Mouse (Mus musculus): ENCODE data around the gene Rab44.
"Not testable (repeated sequence)": the region's sequence is repeated elsewhere in the genome, so short reads cannot be mapped to it uniquely, and the experiment has no call there.

Gene Rab44

DNA sequence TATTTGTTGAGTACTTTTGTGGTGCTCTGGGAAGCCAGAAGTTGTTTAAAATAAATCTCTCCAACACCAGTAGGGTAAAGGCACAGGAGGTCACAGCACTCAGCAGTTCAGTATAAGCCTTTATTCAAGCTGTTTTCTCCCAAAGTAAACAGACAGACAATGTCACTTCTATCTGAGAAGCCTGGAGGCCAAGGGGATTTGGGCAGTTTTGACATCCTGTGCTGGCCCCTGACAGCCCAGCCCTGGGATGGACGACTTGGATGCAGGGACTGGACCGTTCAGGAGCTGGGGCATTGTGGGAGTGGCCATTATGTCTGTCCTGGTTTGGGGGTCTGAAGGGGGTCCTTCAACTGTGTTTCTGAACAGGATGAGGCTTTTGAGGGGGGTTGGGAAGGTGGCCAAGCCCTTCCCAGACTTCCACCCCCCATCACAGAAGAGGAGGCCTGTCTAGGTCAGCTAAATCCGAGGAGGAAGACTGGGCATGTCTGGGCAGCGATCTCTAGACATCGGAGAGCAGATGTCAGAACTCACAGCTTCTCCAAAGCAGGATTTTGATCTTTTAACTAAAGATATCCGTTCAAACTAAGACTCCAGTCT is 22.5 kb upstream of the Rab44 start:
- no peak for DNase-seq (ENCODE audit: low spot score)

DNA sequence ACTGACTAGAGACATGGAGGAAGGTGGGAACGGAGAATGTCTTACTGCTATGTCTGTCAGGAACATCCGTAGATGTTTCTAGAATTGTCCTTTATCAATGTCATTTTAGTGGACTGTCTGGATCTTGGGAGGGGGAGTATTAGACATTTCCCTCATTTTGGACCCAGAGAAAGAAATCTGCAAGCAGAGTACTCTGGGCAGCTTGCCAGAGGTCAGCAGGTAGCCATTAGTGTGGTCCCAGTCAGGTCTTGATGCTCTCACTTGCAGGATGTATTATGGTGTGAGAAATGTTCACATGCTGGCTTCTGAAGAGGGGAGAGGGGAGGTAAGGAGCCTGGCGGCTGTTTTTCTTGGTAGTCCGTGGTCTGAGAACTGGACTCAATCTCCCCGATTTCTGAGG is 21.4 kb upstream of the Rab44 start:
- DNase-seq (ENCODE audit: low spot score): no peak

DNA sequence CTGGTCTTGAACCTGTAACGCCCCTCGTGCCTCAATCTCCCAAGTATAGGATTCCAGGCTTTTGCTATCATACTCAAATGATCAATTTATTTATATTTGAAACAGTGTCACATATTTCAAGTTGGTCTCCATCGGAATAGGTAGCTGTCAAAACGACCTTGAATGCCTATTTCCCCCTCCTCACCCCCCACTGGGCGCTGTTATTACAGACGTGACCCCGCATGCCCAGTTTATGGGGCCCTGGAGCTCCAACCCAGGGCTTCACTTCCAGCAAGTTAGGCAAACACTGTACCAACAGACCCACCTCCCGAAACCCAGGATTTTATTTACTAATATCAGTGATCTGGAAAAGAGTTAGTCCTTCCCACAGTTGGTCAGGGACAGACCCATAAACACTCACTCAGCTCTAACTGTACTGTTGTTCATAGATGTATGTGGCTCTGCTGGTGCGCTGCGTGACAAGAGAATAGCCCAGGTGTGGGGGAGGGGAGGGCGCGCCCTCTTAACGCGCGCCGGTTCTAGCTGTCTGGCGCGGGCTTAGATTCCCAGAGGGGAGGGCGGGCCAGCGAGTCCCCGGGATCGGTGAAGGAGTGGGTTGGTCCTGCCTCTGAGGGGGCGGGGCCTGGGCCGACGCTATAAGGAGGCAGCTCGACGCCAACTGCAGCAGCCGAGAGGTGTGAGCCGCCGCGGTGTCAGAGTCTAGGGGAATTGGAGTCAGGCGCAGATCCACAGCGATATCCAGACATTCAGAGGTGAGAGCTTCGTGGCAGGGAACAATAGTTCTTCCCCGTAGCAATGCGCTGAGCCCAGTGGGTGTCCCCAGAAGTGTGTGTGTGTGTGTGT is 20.6 kb upstream of the Rab44 start:
- peak; percentile 93 for DNase-seq (ENCODE audit: low spot score)

DNA sequence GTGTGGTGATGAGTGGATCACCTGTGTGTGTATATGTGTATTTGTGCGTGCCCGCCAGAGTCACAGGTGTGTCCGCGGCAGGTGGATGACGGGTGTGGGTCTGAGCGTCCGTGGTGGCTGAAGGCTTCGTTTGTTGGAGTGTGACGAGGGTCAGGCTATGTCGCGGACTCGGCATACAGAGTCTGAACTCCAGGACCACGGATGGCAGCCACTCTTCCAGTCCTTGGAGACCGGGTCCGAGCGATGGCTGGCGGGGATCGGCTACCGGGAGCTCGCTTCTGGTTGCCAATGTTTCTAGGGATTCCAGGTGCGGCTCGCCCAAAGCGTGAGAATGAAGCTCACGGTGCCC is 20.0 kb upstream of the Rab44 start:
- DNase-seq (ENCODE audit: low spot score): peak; percentile 67

DNA sequence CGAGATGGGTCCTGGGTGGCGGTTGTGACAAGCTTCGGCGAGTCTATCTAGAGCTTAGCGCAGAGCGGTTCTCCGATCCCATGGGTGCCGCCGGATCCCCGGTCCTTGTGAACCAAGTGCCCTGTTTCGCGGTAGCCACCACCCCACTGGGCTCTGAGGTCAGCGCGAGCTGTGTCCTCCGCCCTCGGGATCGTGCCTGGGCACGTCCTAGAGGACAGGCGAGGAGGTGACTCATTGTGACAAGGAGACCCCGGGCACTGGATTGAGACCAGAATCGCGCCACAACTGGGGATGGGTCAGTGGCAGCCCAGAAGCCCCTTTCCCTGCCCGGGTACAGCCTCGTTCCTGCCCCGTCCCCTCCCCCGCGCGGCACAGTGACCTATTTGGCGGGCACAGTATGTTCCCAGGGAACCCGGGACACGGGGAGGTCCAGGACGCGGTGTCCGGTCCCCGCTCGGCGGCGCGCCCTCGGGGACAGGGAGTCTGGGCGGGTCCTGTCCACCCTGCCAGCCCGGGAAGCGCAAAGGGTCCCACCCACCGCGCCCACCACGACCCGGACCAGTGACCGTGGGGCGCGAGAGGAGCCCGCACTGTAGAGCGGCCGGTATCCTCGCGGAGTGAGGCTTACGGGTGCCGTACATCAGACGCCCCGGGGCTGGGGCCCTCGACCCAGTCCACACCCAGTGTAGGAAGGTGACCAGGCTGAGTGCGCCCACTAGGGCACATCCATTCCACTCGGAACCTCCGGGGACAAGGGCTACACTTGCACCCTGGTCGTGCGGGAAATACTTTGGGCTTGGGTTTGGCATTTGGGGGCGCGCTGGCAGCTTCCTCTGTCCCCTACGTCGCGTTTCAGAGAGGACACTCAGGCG is 19.4 kb upstream of the Rab44 start:
- DNase-seq (ENCODE audit: low spot score): peak; percentile 75

DNA sequence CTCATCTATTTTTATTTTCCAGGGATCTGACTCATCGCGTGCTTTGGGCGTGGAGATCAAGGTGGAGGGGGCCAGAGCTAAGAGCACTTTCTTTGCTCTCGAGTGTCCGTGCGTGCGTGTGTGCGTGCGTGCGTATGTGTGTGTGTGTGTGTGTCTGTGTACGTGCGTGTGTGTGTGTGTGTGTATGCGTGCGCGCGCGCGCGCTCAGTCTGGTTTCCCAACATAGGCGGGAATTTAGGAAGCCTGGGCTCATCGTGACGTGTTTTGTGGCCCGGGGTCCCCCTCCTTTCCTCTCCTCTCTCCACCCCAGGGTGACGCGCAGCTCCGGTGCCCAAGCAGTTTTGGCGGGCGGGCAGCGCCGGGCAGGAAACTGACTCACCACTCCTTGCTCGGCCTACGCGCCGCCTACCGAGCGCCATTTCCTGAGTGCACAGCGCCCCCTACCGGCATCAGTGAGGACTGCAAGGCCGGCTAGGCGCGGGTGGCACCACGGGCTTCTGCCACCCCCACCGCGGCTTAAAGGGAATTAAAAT is 18.7 kb upstream of the Rab44 start:
- peak; percentile 98 for DNase-seq (ENCODE audit: low spot score)

DNA sequence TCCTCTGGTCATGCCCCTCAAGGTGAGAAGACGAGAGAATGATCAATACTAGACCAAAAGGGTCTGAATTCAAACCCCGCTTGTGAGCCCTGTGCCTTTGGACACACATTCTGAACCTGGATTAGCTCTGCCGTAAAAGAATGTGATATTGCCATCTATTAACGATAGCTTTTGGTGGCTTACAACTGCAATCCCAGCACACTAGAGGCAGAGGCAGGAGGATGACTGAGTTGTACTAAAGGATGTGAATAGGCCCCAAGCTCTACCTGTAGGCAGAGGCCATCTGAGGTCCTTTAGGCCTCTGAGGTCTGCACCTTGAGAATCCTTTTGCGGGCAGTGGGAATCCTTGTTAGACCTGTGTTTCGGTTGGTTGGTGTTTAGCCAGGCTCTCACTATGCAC is 17.7 kb upstream of the Rab44 start:
- DNase-seq (ENCODE audit: low spot score): no peak

DNA sequence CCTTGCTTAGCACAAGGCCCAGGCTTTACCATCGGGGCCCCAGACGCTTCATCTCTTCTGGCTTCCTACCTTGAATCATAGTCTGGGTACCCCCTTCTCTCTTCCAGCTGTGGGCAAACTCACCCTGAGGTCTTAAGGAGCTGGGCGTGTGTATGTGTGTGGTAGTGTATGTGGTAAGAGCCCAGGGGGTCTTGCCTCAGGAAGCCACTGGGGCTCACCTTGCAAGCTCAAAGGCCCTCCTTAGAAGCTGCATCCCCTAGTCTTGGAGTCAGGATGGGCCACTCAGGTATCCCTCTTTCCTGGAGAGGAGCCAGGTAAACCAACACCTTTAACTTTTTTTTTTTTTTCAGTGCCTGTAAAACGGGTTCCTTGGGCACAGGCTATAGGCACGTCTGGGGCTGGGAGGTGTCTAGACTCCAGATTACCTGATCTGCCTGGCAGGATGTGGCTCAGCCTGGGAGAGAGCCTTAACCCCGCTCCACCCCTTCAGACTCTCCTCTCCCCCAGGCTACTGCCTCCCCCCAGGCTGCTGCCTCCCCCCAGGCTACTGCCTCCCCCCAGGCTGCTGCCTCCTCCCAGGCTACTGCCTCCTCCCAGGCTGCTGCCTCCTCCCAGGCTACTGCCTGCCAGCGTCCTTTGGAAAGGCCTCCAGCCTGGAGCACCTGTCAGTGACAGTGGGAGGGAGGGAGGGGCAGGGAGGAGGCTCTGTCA is 16.9 kb upstream of the Rab44 start:
- no peak for DNase-seq (ENCODE audit: low spot score)

DNA sequence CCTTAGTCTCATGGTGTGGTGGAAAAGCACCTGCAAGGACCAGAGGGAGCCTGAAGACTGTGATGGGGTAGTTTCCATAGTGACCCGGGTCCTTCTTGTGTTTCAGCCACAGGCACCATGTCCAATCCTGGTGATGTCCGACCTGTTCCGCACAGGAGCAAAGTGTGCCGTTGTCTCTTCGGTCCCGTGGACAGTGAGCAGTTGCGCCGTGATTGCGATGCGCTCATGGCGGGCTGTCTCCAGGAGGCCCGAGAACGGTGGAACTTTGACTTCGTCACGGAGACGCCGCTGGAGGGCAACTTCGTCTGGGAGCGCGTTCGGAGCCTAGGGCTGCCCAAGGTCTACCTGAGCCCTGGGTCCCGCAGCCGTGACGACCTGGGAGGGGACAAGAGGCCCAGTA is 15.7 kb upstream of the Rab44 start:
- no peak for DNase-seq (ENCODE audit: low spot score)

DNA sequence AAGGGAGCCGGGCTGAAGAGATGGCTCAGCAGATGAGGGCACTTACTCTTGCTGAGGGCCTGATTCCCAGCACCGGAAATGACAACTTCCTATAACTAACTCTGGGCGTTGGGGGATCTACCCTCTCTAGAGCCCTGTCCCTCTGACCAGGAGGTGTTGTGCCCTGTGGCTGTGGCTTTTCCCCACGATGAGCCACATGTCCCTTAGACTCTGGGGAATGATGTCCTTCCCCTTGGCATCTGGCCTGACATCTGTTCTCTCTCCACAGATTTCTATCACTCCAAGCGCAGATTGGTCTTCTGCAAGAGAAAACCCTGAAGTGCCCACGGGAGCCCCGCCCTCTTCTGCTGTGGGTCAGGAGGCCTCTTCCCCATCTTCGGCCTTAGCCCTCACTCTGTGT is 14.9 kb upstream of the Rab44 start:
- DNase-seq (ENCODE audit: low spot score): no peak

DNA sequence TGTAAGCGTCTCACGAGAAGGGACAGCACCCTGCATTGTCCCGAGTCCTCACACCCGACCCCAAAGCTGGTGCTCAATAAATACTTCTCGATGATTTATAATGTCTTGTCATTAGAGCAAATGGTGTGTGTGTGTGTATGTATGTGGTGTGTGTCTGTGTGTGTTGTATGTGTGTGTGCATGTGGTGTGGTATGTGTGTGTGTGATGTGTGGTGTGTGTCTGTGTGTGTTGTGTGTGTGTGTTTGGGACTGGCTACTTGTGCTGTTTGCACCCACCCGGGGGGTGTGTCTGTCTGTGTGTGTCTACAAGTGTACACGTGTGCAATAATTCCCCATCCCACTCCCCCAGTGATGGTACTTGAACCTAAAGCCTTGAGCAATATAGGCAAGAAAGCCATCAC is 13.3 kb upstream of the Rab44 start:
- no peak for DNase-seq (ENCODE audit: low spot score)

DNA sequence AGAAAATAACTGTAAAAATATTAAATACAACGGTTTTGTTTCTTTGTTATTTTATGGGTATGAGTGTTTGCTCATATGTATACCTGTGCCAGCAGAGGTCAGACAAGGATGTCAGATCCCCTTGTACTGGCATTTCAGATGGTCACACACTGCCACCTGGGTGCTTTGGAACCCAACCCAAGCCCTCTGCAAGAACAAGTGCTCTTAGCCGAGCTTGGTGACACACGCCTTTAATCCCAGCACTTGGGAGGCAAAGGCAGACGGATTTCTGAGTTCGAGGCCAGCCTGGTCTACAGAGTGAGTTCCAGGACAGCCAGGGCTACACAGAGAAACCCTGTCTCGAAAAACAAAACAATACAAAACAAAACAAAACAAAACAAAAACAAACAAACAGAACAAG is 3.6 kb upstream of the Rab44 start:
- DNase-seq (ENCODE audit: low spot score): not testable (repeated sequence)

DNA sequence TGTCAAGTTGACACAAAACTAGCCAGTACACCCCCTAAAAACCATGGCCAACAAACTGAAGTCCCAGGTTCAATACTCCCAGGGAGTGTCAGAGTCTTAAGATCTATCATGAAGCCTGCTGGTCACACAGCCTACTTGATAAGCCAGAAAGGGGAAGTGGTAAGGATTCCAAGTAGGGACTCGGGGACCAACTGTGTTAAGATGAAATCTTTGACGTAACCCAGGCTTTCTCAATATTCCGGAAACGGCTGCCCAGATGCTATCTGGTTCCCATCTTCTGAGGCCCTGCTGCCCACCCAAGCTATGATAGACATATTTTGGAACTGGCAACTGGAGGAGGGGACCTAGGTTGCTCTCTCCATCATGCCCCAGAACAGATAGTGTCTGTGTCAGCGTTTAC is 2.6 kb upstream of the Rab44 start:
- no peak for DNase-seq (ENCODE audit: low spot score)

DNA sequence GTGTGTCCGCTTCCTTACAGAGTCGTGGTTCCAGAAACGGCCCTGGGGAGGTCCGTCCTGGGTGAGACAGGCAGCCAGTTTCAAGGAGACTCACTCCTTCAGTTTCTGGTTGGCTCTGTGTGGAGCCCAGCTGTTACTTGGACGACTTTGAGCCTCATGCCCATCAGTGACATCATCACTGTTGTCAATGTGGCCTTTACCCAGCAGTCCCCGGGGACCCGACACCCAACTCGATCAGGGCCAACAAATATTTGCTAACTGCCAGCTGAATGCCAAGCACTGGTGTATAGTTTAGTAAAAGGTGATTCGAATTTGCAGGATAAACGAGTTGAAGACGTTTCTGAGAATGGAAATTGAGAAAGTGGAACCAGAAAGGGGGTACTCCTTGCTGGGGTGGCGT is 2.1 kb downstream of the Rab44 start:
- peak; percentile 69 for DNase-seq (ENCODE audit: low spot score)

DNA sequence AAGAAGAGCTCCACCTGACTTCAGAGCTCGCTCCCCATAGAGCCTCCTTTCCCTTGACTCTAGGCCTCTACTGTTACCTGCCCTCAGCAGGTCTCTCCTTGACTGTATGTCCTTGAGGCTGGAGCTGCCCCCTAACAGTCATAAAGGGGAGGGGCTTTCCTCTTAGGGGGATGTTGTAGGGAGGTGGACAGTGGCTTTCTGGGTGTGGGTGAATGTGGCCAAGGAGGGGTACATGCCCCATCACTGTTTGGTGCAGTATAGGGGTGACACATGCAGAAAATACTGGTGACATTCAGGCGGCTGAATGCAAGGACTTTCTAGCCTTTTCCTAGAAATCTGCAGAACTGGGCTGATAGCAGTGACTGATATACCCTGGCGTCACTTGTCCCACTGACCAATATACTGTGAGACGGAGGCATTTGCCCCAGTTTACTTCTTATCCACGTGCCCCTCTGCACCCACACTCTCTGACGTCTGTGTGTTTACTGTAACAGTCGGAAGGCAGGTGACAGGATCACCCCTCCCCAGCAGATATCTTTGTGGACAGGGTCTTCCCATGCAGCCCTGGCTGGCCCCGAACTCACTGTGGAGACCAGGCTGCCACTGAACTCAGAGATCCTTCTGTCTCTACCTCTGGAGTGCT is 3.2 kb downstream of the Rab44 start:
- no peak for DNase-seq (ENCODE audit: low spot score)

DNA sequence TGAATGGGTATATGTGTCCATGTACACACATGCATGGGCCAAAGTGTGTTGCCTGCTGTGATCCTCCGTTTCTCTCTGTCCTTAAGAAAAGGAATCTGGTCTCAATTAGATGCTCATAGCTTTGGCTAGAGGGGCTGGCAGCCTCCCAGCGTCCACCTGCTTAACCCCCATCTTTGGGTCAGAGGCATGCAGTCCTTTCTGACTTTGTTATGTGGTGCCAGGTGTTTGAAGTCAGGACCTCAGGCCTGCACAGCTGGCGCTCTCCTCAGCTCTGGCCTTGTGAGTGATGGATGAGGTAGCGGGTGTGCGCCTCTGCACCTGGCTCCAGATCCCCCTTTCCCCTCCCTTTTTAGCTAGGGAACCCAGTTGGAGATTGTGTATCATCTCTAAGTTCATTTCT is 4.1 kb downstream of the Rab44 start:
- DNase-seq (ENCODE audit: low spot score): no peak

DNA sequence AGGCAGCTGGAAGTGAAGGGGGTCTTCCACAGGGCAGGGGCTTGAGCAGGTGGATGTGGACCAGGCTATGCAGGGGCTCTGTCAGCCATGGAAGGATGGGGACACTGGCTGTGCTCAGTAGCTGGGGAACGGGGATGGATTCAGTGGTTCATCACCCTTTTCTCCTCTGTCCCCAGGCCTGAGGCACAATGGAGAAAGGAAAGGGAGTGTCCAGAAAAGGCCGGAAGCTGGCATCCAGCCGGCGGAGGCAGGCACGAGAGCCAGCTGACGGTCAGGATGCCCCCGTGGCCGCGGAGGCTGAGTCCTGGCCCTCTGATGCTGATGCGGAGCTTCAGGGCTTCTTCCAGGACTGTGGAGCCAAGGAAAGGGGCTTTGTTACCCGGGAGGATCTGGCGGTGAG is 6.7 kb downstream of the Rab44 start:
- no peak for DNase-seq (ENCODE audit: low spot score)

DNA sequence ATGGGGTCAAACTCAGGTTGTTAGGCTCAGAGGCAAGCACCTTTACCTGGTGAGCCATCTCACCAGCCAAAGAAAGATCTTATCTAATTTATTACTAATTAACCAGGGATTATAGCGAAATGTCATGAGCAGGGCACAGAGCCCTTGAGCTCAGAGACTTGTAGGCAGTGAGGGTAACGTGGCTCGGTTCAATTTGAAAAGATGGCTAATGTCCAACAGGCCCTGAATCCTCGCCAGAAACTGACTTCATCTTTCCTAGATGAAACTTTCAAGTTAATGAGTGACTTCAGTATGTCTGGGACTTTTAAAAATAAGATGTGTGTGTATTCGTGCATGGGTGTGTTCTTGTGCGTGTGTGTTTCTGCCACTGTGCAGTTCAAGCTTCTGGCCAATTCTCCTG is 8.9 kb downstream of the Rab44 start:
- peak; percentile 80 for DNase-seq (ENCODE audit: low spot score)

DNA sequence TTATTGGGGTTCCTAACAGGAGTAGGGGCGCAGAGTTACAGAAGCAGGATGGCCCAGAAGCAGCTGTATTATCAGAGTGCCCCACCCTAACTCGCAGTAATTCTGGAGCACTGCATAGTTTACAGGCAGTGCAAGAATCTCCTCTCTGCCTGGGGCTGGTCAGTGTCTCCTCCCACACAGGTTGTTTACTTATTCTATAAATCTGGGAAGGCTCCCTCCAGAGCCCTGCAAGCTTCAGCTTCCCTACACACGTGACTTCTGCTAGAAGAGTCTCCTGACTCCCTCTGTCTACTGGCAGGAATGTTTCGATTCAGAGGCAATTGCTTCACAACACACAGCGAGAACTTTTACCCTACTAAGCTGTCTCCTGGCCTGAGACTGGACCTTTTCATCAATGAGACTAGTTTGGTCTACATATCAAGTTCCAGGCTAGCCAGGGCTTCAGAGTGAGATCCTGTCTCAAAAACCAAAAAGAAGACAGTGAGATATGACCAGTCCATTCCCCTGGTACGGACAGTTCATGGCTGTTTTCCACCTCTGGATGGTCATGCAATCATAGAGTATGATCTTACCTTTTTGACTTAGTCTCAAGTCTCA is 9.7 kb downstream of the Rab44 start:
- DNase-seq (ENCODE audit: low spot score): peak; percentile 89

DNA sequence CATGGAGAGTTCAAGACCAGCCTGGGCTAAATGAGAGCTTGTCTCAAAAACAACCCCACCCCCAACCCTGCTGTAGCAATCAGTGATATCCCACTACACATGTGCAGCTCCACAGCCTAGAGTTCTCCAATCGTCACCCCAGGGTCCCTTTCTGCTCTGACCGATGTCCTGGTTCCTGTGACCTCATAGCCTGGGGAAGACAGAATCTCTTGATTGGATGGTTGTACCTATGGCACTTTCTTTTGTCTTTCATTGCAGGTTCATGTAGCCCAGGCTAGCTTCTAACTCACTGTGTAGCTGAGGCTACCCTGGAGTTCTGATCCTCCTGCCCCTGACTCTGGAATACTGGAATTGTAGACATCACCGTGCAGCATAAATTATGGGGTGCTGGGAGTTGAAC is 12.6 kb downstream of the Rab44 start:
- DNase-seq (ENCODE audit: low spot score): no peak

DNA sequence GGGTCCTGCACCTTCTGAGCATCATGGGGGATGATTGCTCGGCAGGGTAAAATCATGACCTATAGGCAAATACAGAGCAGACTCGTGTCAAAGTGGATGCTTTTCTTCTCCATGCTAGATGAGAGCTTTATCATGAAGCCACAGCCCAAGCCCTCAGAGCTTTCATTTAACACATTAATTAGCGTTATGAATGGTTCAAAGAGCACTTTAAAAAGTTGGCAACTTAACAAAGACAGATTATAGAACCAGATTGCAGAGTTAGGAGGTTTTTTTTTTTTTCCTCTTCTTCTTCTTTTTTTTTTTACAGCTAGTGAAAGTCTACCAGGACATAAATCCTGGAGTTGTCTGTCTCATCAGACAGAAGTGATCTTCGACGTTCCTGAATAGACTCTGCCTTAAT is 15.4 kb downstream of the Rab44 start:
- DNase-seq (ENCODE audit: low spot score): no peak

Measured in adipocyte (in vitro differentiated cells).